Mouse (Mus musculus): ENCODE results near the gene Snx33.

Snx33 gene

GRCm38 (mm10) chr9:56890522-56891250, 37.5 kb downstream of the Snx33 start:
- DNase-seq (ENCODE audit: low spot score): no peak

- DNase-seq (ENCODE audit: low spot score): no peak
These were observed 38.4 kb downstream of the Snx33 start for GRCm38 (mm10) chr9:56889817-56890216.

GRCm38 (mm10) chr9:56887581-56887980, 40.6 kb downstream of the Snx33 start:
- DNase-seq (ENCODE audit: low spot score): no peak

GRCm38 (mm10) chr9:56886601-56887000, 41.6 kb downstream of the Snx33 start:
- DNase-seq (ENCODE audit: low spot score): no peak

GRCm38 (mm10) chr9:56886113-56886512, 42.1 kb downstream of the Snx33 start:
- DNase-seq (ENCODE audit: low spot score): no peak

- no peak for DNase-seq (ENCODE audit: low spot score)
These were observed 43.8 kb downstream of the Snx33 start for GRCm38 (mm10) chr9:56884328-56884727.

- no peak for DNase-seq (ENCODE audit: low spot score)
These were observed 44.7 kb downstream of the Snx33 start for GRCm38 (mm10) chr9:56883470-56883869.

GRCm38 (mm10) chr9:56882818-56883217, 45.4 kb downstream of the Snx33 start:
- DNase-seq (ENCODE audit: low spot score): no peak

- no peak for DNase-seq (ENCODE audit: low spot score)
These were observed 45.9 kb downstream of the Snx33 start for GRCm38 (mm10) chr9:56882283-56882682.

GRCm38 (mm10) chr9:56881539-56882082, 46.6 kb downstream of the Snx33 start:
- DNase-seq (ENCODE audit: low spot score): no peak

GRCm38 (mm10) chr9:56880790-56881189, 47.4 kb downstream of the Snx33 start:
- no peak for DNase-seq (ENCODE audit: low spot score)

- no peak for DNase-seq (ENCODE audit: low spot score)
These were observed 50.9 kb downstream of the Snx33 start for GRCm38 (mm10) chr9:56877284-56877683.

- DNase-seq (ENCODE audit: low spot score): peak; percentile 54
These were observed 51.4 kb downstream of the Snx33 start for GRCm38 (mm10) chr9:56876784-56877183.

- no peak for DNase-seq (ENCODE audit: low spot score)
These were observed 55.1 kb downstream of the Snx33 start for GRCm38 (mm10) chr9:56873097-56873496.

- no peak for DNase-seq (ENCODE audit: low spot score)
These were observed 55.9 kb downstream of the Snx33 start for GRCm38 (mm10) chr9:56872105-56872903.

GRCm38 (mm10) chr9:56871191-56871590, 57.0 kb downstream of the Snx33 start:
- DNase-seq (ENCODE audit: low spot score): no peak

- DNase-seq (ENCODE audit: low spot score): no peak
These were observed 57.4 kb downstream of the Snx33 start for GRCm38 (mm10) chr9:56870778-56871177.

- DNase-seq (ENCODE audit: low spot score): no peak
These were observed 58.6 kb downstream of the Snx33 start for GRCm38 (mm10) chr9:56869552-56869951.

- DNase-seq (ENCODE audit: low spot score): no peak
These were observed 59.9 kb downstream of the Snx33 start for GRCm38 (mm10) chr9:56868292-56868691.
